Mouse (Mus musculus) kidney, postnatal 14 days (tissue): ENCODE measurements around the gene Fam222a.
A peak's percentile ranks its signal among the peaks of the same experiment; 100 is the strongest.

Experiments
- DNase-seq: peaks from one replicate; pipeline ENCODE4 v3.0.0; 2022; ENCODE audit warnings: mixed read lengths

The Fam222a gene

GRCm38 (mm10) chr5:114616336-114617061 is 48.7 kb downstream of the Fam222a start:
- no peak for DNase-seq

GRCm38 (mm10) chr5:114617809-114618208 is 50.0 kb downstream of the Fam222a start:
- no peak for DNase-seq

DNA sequence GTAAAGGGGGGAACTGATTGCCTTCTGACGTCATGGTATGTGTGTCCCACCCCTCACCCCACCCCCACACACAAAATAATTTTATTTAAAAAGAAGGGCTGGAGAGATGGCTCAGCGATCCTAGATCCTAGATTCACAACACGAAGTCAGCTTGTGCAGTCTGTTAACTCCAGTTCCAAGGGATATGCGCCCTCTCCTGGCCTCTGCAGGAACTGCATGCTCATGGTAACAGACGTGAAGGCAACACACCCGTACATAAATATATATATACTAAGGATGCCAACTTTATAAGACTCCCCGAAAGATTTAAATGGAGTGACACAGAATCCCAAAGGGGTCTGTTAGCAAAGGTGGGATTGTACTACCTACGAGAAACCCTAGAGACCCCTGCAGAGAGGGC is 51.0 kb downstream of the Fam222a start:
- peak; percentile 81 for DNase-seq

- peak; percentile 39 for DNase-seq
Observed at GRCm38 (mm10) chr5:114620305-114620704, 52.5 kb downstream of the Fam222a start.

GRCm38 (mm10) chr5:114625590-114625989 is 57.8 kb downstream of the Fam222a start:
- peak; percentile 55 for DNase-seq

DNA sequence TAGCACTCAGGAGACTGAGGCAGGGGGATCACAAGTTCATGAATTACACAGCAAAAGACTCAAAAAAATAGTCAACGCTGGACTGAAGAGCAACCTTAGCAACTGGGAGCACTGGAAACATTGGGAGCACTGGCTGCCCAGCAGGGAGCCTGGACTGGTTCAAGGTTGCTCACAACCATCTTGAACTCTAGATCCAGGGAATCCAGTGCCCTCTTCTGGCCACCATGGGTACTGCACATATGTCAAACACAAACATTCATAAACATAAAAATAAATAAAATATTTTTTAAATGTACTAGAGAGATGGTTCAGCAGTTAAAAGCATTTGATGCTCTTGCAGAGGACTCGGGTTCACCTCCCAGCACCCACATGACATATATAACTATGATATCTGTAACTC is 63.5 kb downstream of the Fam222a start:
- no peak for DNase-seq

DNA sequence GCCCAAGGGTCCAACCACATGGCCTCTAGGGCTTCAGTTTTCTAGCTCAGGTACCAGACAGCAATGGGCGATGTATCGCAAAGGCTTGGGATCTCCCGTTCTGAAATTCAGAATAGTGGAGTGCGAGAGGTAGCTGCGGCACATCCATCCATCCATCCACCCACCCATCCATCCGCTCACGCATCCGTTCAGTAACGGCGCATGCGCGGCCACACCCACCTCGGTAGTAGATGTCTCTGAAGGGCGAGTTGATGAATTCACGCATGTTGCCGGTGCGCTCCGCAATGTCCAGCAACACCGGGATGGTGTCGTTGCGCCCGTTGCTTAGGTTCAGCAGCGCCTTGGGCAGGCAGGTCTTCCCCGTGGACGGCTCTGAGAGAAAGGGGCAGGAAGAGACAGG is 68.3 kb downstream of the Fam222a start:
- DNase-seq: no peak

DNA sequence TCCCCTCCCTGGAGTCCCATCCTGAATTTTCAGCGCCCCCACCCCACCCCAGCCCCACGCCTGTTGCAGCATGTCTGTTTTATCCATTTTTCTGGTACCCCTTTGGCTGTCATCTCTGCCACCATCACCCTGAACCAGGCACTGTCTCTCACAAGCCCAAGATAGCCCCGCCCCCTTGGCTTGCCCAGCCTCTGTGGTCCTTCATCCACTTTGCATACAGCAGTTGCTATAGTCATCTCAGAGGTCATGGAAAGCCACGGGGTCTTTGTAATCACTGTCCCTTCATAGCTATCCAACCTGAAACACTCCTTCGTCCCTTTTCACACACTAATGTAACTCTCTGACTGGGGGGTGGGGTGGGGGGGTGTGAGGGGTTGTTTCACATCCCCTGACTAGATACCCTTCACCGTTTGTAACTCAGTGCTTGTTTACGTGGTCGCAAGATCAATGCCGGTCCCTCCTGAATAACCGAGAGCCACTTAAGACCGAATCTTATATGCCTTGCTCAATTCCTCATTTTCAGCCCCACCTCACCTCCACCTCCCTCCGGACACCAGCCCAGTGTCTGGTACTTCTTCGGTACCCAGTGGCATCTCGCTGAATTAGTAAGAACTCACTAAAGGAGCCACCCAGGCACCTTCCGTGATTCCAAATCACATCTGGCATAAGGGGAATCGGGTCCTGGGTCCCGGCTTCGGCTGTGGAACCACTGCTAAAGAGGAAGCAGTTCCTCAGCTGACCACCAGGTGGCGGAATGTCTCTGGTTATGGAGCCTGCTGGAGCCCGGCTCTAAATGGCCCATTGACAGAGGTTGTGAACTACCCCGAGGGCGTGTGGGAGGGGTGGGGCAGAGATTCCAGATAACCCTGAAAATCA is 71.2 kb downstream of the Fam222a start:
- DNase-seq: peak; percentile 91

- DNase-seq: no peak
Observed at GRCm38 (mm10) chr5:114639645-114639957, 71.8 kb downstream of the Fam222a start.

DNA sequence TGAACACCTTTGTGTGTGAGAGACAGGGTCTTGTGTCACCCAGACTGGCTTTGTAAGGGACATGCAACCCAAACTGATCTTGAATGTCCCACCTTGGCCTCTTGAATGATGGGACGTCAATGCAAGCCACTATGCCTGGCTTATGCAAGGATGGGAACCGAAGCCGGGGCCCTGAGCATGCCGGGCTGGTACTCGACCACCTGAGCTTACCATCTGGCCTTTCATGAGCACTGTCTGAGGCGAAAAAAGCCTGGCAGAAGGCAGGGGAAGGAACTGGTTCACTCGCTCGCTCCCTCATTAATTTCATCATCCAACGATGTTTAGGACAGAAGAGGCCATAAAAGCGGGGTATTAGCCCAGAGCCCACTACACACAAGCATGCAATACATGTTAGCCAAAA is 73.0 kb downstream of the Fam222a start:
- no peak for DNase-seq

DNA sequence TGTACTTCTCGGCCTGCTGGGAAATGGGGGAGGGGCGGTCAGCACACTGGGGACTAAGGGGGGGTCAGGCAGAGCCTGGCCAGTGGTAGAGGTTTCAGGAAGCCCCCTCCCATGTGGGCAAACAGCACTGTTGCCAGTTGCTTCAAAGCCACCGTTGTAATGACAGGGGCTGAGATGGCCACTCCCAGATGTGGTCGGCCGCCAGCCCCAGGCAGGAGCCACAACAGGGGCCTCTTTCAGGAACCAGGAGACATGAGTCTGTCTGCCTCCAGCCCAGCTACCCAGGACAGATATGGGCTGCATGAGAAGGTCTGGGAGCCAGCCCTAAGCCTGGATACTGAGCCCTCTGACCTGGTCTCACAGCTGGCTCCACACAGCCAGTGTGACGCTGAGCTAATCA is 77.1 kb downstream of the Fam222a start:
- no peak for DNase-seq

GRCm38 (mm10) chr5:114645916-114646315 is 78.1 kb downstream of the Fam222a start:
- no peak for DNase-seq

- peak; percentile 71 for DNase-seq
Observed at GRCm38 (mm10) chr5:114647211-114647974, 79.6 kb downstream of the Fam222a start.

DNA sequence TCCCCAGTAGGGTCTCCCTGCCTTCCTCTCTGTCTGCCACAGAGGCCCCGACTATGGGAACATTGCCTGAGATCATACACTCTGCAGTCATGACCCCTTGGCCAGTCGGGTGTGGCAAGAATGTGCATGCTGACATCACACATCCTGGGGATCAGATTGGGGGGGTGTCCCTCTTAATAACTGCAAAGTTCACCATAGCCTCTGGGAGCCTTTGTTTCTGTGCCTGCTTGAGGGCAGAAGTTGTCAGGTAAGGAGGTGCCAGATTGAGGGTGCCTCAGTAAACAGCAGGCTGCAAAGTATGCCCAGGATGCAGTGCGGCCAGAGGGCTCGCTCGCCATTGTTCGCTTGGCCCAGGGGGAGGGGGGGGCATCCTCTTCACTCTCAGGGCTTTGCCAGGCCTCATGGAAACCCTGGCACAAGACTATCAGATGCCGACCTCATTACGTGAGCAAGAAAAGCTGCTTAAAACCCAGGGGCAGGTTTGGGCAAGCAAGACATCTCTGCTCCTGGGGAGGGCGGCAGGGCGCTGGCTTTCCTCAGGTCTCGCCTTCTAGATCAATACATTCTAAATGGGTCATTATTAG is 81.0 kb downstream of the Fam222a start:
- DNase-seq: peak; percentile 68

DNA sequence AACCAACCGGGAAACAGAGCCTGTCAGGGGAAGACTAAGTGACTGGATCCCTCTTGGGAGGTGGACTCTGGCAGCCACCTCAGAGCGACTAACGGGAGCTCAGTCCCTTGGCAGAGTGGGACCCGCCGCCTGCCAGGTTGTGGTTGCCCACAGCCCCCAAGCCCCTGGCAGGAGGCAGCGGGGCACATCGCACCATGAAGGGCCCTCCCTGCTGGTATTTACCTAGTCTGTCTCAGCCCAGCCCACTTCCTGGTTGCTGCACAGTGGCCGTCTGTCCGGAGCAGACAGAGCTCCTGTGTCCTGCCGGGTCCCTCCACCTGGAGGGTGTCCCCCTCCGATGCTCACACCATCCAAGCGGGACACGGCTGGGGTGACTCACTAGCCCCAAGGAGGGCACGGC is 83.2 kb downstream of the Fam222a start:
- no peak for DNase-seq

- DNase-seq: no peak
Observed at GRCm38 (mm10) chr5:114651449-114651848, 83.6 kb downstream of the Fam222a start.

GRCm38 (mm10) chr5:114653656-114654437 is 86.0 kb downstream of the Fam222a start:
- DNase-seq: no peak

- peak; percentile 76 for DNase-seq
Observed at GRCm38 (mm10) chr5:114655721-114656120, 87.9 kb downstream of the Fam222a start.

- DNase-seq: no peak
Observed at GRCm38 (mm10) chr5:114656305-114656704, 88.5 kb downstream of the Fam222a start.

DNA sequence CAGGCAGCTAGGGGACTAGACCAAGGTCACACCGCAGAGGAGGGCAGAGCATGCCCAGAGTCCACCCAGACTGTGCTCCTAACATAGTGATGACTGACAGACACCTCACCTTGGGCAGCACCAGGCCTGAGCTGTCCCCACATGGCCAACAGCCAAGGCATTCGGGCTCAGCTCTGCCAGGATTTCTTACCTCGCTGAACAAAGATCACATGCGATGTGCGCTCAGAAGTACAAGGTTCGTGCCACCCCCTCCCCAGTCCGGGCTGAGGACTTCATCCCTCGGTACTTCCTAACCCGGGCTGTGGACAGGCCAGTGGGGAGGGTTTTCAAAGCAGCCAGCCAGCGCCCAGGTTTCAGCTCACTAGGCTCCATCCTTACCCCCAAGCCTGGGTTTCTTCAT is 89.6 kb downstream of the Fam222a start:
- peak; percentile 90 for DNase-seq

GRCm38 (mm10) chr5:114658255-114658654 is 90.4 kb downstream of the Fam222a start, which contains the start of gene Trpv4:
Gene Trpv4, minus strand, starts transcription at chr5:114658421.
- DNase-seq: peak; percentile 76

DNA sequence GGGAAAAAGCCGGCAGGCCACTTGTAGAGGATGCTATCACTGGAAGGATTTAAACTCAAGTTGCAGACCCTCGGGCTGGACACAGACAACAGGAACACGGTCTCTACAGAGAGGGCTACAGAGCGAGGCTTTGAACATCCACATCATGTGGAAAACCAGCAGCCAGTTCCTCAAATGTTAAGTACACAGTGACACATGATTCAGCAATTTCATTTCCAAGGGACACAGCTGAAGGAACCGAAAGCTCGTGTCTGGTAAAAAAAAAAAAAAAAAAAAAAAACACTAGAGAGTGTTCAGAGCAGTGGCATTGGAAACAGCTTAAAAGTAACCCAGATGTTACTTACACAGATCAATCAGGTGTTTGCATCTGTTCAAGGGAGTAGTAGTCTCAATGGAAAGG is 93.2 kb downstream of the Fam222a start:
- DNase-seq: no peak
